Mouse (Mus musculus) cerebellum, postnatal 25 days (tissue): Measurements from ENCODE around the gene Ugt1a10.
"Not testable (repeated sequence)": the region's sequence is repeated elsewhere in the genome, so short reads cannot be mapped to it uniquely, and the experiment has no call there.

Source experiments
- DNase-seq, 2 experiments: peaks; one replicate each; pipeline ENCODE4 v3.0.0; 2021; ENCODE audit warnings: mixed read lengths in 2 of 2

The Ugt1a10 gene

GRCm38 (mm10) chr1:88098546-88098945 lies 43.4 kb downstream of the Ugt1a10 start:
- peak in 1 of 2 experiments; percentile 3 for DNase-seq

- not testable (repeated sequence) for DNase-seq
Observed at GRCm38 (mm10) chr1:88099691-88100090, 44.5 kb downstream of the Ugt1a10 start.

GRCm38 (mm10) chr1:88103019-88103418 lies 47.8 kb downstream of the Ugt1a10 start, which contains the start of gene Ugt1a6b:
Gene Ugt1a6b (plus strand): TSS chr1:88103252.
- not testable (repeated sequence) for DNase-seq

- DNase-seq: not testable (repeated sequence)
Observed at GRCm38 (mm10) chr1:88103697-88104468, 48.7 kb downstream of the Ugt1a10 start.

GRCm38 (mm10) chr1:88104667-88105430 lies 49.7 kb downstream of the Ugt1a10 start:
- no peak for DNase-seq

GRCm38 (mm10) chr1:88105656-88106055 lies 50.5 kb downstream of the Ugt1a10 start:
- no peak for DNase-seq

- DNase-seq: not testable (repeated sequence)
Observed at GRCm38 (mm10) chr1:88109027-88109557, 53.9 kb downstream of the Ugt1a10 start.

- DNase-seq: not testable (repeated sequence)
Observed at GRCm38 (mm10) chr1:88109604-88110003, 54.4 kb downstream of the Ugt1a10 start.

GRCm38 (mm10) chr1:88112769-88113168 lies 57.6 kb downstream of the Ugt1a10 start:
- DNase-seq: not testable (repeated sequence)

- not testable (repeated sequence) for DNase-seq
Observed at GRCm38 (mm10) chr1:88120550-88120949, 65.4 kb downstream of the Ugt1a10 start.

GRCm38 (mm10) chr1:88121521-88121920 lies 66.3 kb downstream of the Ugt1a10 start:
- DNase-seq: peak in 1 of 2 experiments; percentile 15

- not testable (repeated sequence) for DNase-seq
Observed at GRCm38 (mm10) chr1:88125827-88126360, 70.7 kb downstream of the Ugt1a10 start.

- not testable (repeated sequence) for DNase-seq
Observed at GRCm38 (mm10) chr1:88129091-88129490, 73.9 kb downstream of the Ugt1a10 start.

GRCm38 (mm10) chr1:88130223-88130622 lies 75.0 kb downstream of the Ugt1a10 start:
- DNase-seq: not testable (repeated sequence)

GRCm38 (mm10) chr1:88133908-88134456 lies 78.8 kb downstream of the Ugt1a10 start:
- DNase-seq: no peak

- DNase-seq: not testable (repeated sequence)
Observed at GRCm38 (mm10) chr1:88134457-88135011, 79.3 kb downstream of the Ugt1a10 start, which contains the start of gene Ugt1a6a. Gene Ugt1a6a (plus strand): TSS chr1:88134809.

GRCm38 (mm10) chr1:88135229-88135904 lies 80.2 kb downstream of the Ugt1a10 start:
- DNase-seq: not testable (repeated sequence)

GRCm38 (mm10) chr1:88136646-88137045 lies 81.5 kb downstream of the Ugt1a10 start:
- DNase-seq: no peak

GRCm38 (mm10) chr1:88137264-88137663 lies 82.1 kb downstream of the Ugt1a10 start:
- no peak for DNase-seq

- no peak for DNase-seq
Observed at GRCm38 (mm10) chr1:88138145-88138544, 83.0 kb downstream of the Ugt1a10 start.

GRCm38 (mm10) chr1:88140492-88140891 lies 85.3 kb downstream of the Ugt1a10 start:
- not testable (repeated sequence) for DNase-seq
